Mouse (Mus musculus): ENCODE measurements around the gene Cox8b. TPM values are rescaled to one million over a fixed set of nuclear protein-coding genes. Genes with fewer than 3 reads are reported as not detected.

Gene Cox8b
- polyA plus RNA-seq, 1 experiment from 2014 or later = not detected

DNA sequence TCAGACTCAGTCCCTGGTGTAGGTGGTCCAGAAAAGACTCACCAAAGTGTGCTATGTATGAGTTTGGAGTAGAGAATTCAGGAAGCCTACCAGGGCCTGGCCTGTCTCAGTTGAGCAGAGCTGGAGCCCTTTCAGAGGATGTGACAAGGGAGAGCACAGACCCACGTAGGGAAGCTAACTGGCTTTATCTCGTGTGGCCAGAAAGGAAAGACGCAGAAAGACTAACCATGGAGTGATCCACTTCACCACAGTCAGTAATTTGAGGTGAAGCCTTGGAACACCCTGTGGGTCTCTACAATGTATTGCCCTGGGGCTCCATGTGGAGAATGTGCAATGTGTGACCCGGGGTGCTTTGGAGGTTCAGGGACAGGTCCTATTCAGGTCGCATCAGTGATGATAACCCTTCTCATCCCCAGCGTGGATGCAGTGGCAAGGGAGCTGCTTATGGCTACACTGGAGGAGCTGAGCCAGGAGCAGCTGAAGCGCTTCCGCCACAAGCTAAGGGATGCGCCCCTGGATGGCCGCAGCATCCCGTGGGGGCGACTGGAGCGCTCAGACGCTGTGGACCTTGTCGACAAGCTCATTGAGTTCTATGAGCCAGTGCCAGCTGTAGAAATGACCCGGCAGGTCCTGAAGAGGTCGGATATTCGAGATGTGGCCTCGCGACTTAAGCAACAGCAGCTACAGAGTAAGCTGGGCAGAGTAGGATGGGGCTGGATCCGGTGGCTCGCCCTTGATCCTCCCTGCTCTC is 21.2 kb upstream of the Cox8b start:
- 29% methylated on average over 22 of the region's 22 CpGs for WGBS
- no peaks in the 10 kb centered on the region for H3K36me3 ChIP-seq (ENCODE audit: control insufficient read depth, insufficient read depth, low read length)
- no peak overlapping the region for H3K9ac ChIP-seq (ENCODE audit: low read length)
- H3K4me3 ChIP-seq (ENCODE audit: low read depth, low read length) = no peak overlapping the region
- no peaks in the 10 kb centered on the region for H3K9me3 ChIP-seq (ENCODE audit: control insufficient read depth, low read length)
- ATAC-seq (replicated peaks; ENCODE audit: low FRiP score) (no peak), DNase-seq (ENCODE audit: low spot score) (no peak)
- no peak overlapping the region for H3K4me2 ChIP-seq (ENCODE audit: low read depth, low read length, severe bottlenecking)
- H3K27ac ChIP-seq (ENCODE audit: low read depth, low read length) = no peak overlapping the region
- H3K4me1 ChIP-seq (replicated peaks; ENCODE audit: control insufficient read depth, insufficient read depth, low read length) = peaks cover 6% of the 10 kb centered on the region; the same call in 1 of the 2 replicates
- peaks cover 52% of the 10 kb centered on the region for H3K27me3 ChIP-seq (ENCODE audit: control insufficient read depth, insufficient read depth, low read length)

DNA sequence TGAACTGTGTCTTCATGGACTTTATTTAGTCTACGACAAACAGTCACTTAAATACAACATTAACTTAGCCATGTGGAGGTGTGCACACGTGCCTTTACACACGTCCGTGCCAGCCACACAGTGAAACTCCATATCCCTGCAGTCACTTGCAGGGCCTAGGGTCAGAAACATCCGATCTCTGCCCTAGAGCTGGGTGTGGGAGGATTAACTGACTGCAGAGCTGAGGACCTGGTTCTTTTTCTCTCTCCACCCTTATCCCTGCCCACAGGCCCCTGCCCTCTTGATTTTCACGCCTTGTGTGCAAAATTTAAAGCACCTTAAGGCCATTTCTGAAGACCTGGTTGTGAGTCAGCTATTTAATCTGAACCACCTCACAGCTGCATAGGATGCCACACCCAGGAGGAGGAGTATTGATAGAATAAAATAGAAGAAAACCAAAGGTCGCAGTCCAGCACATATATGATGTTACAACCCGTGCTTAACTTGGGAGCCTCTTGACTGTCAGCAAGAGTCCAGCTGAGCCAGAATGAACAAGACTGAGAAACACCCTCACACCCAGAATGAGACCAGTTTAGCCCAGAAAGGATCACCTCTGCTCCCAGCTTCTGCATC is 20.3 kb upstream of the Cox8b start, which contains the start of gene Nlrp6:
Nlrp6 (plus strand) TSS at position 485 of the 612 bp plus-strand sequence.
- no peak for DNase-seq (ENCODE audit: low spot score)
- H3K27me3 ChIP-seq (ENCODE audit: control insufficient read depth, insufficient read depth, low read length) = peaks cover 52% of the 10 kb centered on the region
- no peaks in the 10 kb centered on the region for H3K9me3 ChIP-seq (ENCODE audit: control insufficient read depth, low read length)
- no peak for ATAC-seq (replicated peaks; ENCODE audit: low FRiP score)
- H3K27ac ChIP-seq (ENCODE audit: low read depth, low read length) = no peak within 1 kb of the TSS
- peaks cover 6% of the 10 kb centered on the region; the same call in 1 of the 2 replicates for H3K4me1 ChIP-seq (replicated peaks; ENCODE audit: control insufficient read depth, insufficient read depth, low read length)
- no peaks in the 10 kb centered on the region for H3K36me3 ChIP-seq (ENCODE audit: control insufficient read depth, insufficient read depth, low read length)
- 75% methylated on average over 8 of the region's 8 CpGs for WGBS
- H3K9ac ChIP-seq (ENCODE audit: low read length) = no peak within 1 kb of the TSS
- no peak within 1 kb of the TSS for H3K4me2 ChIP-seq (ENCODE audit: low read depth, low read length, severe bottlenecking)
- no peak within 1 kb of the TSS for H3K4me3 ChIP-seq (ENCODE audit: low read depth, low read length)

DNA sequence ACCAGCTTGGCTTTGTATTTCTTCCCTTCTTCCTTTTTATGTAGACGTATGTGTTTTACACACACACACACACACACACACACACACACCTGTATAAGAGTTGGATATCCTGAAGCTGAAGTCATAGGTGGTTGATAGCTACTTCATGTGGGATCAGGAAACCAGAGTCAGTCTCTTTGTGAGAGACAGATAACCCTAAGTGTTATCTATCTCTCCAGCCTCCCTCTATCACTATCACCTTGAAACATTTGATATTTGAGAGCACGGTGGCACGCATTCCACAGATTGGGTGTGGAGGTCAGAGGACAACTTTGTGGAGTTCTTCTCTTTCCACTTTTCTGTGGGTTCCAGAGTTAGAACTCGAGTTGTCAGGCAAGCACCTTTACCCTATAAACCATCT is 19.7 kb upstream of the Cox8b start:
- Histone ChIP-seq H3K4me3 (ENCODE audit: low read depth, low read length) (no peak overlapping the region), H3K27me3 (ENCODE audit: control insufficient read depth, insufficient read depth, low read length) (peaks cover 49% of the 10 kb centered on the region), H3K36me3 (ENCODE audit: control insufficient read depth, insufficient read depth, low read length) (no peaks in the 10 kb centered on the region), H3K27ac (ENCODE audit: low read depth, low read length) (no peak overlapping the region), H3K9ac (ENCODE audit: low read length) (no peak overlapping the region), H3K4me1 (replicated peaks; ENCODE audit: control insufficient read depth, insufficient read depth, low read length) (peaks cover 6% of the 10 kb centered on the region; the same call in 1 of the 2 replicates), H3K4me2 (ENCODE audit: low read depth, low read length, severe bottlenecking) (no peak overlapping the region), H3K9me3 (ENCODE audit: control insufficient read depth, low read length) (no peaks in the 10 kb centered on the region)
- DNase-seq (ENCODE audit: low spot score) (no peak), ATAC-seq (replicated peaks; ENCODE audit: low FRiP score) (no peak)
- WGBS = 80% methylated on average over 4 of the region's 4 CpGs

DNA sequence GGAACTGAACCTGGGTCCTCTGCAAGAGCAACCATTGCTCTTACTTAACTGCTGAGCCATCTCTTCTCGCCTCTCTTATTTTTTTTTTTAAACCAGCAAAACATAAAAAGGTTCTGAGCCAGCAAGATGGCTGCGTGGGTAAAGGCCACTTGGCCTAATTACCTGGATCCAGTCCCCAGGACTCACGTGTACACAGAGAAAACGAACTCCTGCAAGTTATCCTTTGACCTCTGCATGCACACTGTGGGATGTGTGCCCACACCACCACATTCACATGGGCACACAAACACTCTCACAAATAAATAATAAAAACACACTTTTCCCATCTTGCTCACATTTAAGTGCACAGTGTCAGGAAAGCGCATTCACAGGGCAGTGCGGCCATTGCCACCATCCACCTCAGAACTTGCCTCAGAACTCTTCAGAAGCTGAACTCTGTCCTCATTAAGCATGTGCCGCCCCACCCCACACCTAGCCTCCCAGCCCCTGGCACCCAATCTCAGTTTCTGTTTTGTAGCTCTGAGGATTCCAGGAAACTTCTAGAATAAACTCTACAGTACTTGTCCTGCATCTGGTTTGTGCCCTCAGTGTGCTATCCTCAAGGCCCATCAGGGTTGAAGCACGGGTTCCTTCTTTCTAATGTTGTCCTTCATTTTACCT is 13.9 kb upstream of the Cox8b start:
- Histone ChIP-seq H3K4me2 (ENCODE audit: low read depth, low read length, severe bottlenecking) (no peak overlapping the region), H3K4me3 (ENCODE audit: low read depth, low read length) (no peak overlapping the region), H3K27ac (ENCODE audit: low read depth, low read length) (no peak overlapping the region), H3K9ac (ENCODE audit: low read length) (no peak overlapping the region), H3K27me3 (ENCODE audit: control insufficient read depth, insufficient read depth, low read length) (peaks cover 2% of the 10 kb centered on the region; the same call in 1 of the 2 replicates), H3K36me3 (ENCODE audit: control insufficient read depth, insufficient read depth, low read length) (no peaks in the 10 kb centered on the region), H3K9me3 (ENCODE audit: control insufficient read depth, low read length) (no peaks in the 10 kb centered on the region), H3K4me1 (replicated peaks; ENCODE audit: control insufficient read depth, insufficient read depth, low read length) (no peaks in the 10 kb centered on the region)
- DNase-seq (ENCODE audit: low spot score) = no peak
- WGBS = 84% methylated on average over 8 of the region's 8 CpGs
- no peak for ATAC-seq (replicated peaks; ENCODE audit: low FRiP score)

DNA sequence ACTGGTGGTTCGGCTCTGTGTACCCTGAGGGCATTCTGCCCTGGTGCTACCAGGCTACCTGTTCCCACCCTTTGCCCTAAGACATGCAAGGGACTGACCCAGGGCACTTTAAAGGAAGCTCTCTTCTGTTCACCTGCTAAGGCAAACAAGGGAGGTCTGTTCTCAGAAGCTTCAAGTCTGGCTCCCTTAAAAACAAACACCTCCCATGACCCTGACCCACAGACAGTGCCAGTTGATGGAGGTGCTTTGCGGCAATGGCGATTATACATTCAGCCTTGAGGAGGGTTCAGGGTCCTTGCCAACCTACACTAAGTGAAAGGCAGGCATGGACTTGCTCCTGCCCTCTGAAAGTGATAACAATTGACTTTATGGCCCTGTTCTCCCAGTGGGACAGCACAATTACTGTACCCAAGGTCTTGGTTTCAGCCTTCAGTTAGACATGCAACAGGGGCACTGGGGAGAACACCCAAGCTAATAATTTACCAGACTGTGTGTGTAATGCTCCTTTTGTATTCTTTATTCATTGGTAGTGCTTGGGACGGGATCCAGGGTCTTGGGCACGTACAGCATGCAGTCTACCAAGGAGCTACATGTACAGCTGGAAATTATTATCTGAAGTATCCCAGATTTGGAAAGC is 12.7 kb upstream of the Cox8b start:
- no peaks in the 10 kb centered on the region for H3K9me3 ChIP-seq (ENCODE audit: control insufficient read depth, low read length)
- H3K4me3 ChIP-seq (ENCODE audit: low read depth, low read length) = no peak overlapping the region
- H3K27ac ChIP-seq (ENCODE audit: low read depth, low read length) = no peak overlapping the region
- peaks cover 3% of the 10 kb centered on the region; the same call in 1 of the 2 replicates for H3K4me1 ChIP-seq (replicated peaks; ENCODE audit: control insufficient read depth, insufficient read depth, low read length)
- DNase-seq (ENCODE audit: low spot score) = no peak
- no peak overlapping the region for H3K9ac ChIP-seq (ENCODE audit: low read length)
- ATAC-seq (replicated peaks; ENCODE audit: low FRiP score) = no peak
- no peaks in the 10 kb centered on the region for H3K36me3 ChIP-seq (ENCODE audit: control insufficient read depth, insufficient read depth, low read length)
- no peaks in the 10 kb centered on the region for H3K27me3 ChIP-seq (ENCODE audit: control insufficient read depth, insufficient read depth, low read length)
- WGBS = 84% methylated on average over 5 of the region's 5 CpGs
- H3K4me2 ChIP-seq (ENCODE audit: low read depth, low read length, severe bottlenecking) = no peak overlapping the region

DNA sequence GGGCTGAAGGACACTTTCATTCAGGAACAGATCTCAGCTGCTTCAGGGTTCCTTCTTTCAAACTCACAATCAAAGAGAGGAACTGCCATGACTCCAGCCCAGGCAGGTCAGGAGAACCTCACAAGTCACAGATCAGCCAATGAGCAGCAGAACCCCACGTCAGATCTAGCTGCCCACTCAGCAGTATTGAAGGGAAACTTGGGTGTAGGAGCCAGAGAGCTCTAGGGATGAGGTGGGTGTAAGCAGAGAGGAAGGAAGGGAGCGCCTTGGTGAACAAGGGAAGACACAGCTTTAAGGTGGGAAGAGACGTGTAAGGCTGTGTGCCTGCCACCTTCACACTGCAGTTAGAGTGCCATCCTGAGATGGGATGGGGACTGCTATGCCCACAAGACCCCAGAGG is 12.0 kb upstream of the Cox8b start:
- Histone ChIP-seq H3K9ac (ENCODE audit: low read length) (no peak overlapping the region), H3K36me3 (ENCODE audit: control insufficient read depth, insufficient read depth, low read length) (no peaks in the 10 kb centered on the region), H3K4me1 (replicated peaks; ENCODE audit: control insufficient read depth, insufficient read depth, low read length) (peaks cover 3% of the 10 kb centered on the region; the same call in 1 of the 2 replicates), H3K27ac (ENCODE audit: low read depth, low read length) (no peak overlapping the region), H3K27me3 (ENCODE audit: control insufficient read depth, insufficient read depth, low read length) (no peaks in the 10 kb centered on the region), H3K4me3 (ENCODE audit: low read depth, low read length) (no peak overlapping the region), H3K4me2 (ENCODE audit: low read depth, low read length, severe bottlenecking) (no peak overlapping the region), H3K9me3 (ENCODE audit: control insufficient read depth, low read length) (no peaks in the 10 kb centered on the region)
- DNase-seq (ENCODE audit: low spot score) (no peak), ATAC-seq (replicated peaks; ENCODE audit: low FRiP score) (no peak)
- 64% methylated on average over 3 of the region's 3 CpGs for WGBS

DNA sequence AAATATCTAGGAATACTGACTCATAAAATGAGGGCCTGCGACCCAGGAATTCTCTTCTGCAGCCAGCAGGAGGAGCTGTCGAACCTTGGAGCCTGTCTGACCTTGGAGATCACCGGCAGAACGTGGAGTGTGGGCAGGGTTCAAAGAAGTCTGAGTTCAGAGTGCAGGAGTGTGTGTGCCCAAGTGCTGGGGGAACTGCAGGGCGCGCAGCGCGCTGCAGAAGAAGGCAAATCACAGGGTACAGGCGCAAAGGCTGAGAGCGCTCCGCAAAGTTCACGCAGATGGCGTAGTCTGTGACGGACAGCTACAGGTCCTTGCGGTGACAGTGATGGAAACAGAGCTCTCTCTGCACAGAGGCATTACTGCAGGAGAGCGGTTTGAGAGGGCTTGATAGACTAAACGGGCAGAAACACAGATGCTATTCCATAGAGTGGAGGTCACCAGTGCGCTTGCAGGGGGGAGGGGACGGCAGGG is 8.4 kb upstream of the Cox8b start:
- Histone ChIP-seq H3K36me3 (ENCODE audit: control insufficient read depth, insufficient read depth, low read length) (no peaks in the 10 kb centered on the region), H3K4me1 (replicated peaks; ENCODE audit: control insufficient read depth, insufficient read depth, low read length) (peaks cover 3% of the 10 kb centered on the region; the same call in 1 of the 2 replicates), H3K9ac (ENCODE audit: low read length) (peak overlapping the region; percentile 39; the same call in 1 of the 2 replicates), H3K9me3 (ENCODE audit: control insufficient read depth, low read length) (no peaks in the 10 kb centered on the region), H3K27ac (ENCODE audit: low read depth, low read length) (no peak overlapping the region), H3K4me3 (ENCODE audit: low read depth, low read length) (peak overlapping the region; percentile 29), H3K4me2 (ENCODE audit: low read depth, low read length, severe bottlenecking) (peak overlapping the region; percentile 81), H3K27me3 (ENCODE audit: control insufficient read depth, insufficient read depth, low read length) (no peaks in the 10 kb centered on the region)
- DNase-seq (ENCODE audit: low spot score) = peak; percentile 88
- peak; percentile 86 for ATAC-seq (replicated peaks; ENCODE audit: low FRiP score)
- under 1% methylated on average over 19 of the region's 19 CpGs for WGBS

DNA sequence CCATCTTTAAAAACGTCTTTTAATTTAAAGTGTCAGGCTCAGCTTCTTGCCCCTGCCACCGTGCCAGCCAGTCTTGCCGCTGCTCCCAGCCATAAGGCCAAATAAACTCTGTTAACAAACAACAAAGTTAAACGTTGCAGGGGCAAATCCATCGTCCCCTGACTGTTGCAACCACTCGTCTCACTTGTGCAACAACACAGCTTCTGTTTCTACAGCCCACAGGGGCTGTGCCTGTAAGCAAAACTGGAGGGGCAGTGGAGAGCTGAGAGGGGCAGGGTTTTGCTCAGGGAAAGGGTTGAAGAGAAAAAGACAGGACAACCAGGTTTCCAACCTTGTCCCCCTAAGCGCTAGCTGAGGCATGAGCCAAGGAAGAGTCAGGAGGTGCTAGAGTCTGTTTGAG is 7.9 kb upstream of the Cox8b start:
- Histone ChIP-seq H3K27me3 (ENCODE audit: control insufficient read depth, insufficient read depth, low read length) (no peaks in the 10 kb centered on the region), H3K4me3 (ENCODE audit: low read depth, low read length) (no peak overlapping the region), H3K4me2 (ENCODE audit: low read depth, low read length, severe bottlenecking) (no peak overlapping the region), H3K4me1 (replicated peaks; ENCODE audit: control insufficient read depth, insufficient read depth, low read length) (peaks cover 3% of the 10 kb centered on the region; the same call in 1 of the 2 replicates), H3K9ac (ENCODE audit: low read length) (no peak overlapping the region), H3K27ac (ENCODE audit: low read depth, low read length) (no peak overlapping the region), H3K36me3 (ENCODE audit: control insufficient read depth, insufficient read depth, low read length) (no peaks in the 10 kb centered on the region), H3K9me3 (ENCODE audit: control insufficient read depth, low read length) (no peaks in the 10 kb centered on the region)
- WGBS = 52% methylated on average over 7 of the region's 7 CpGs
- no peak for DNase-seq (ENCODE audit: low spot score)
- ATAC-seq (replicated peaks; ENCODE audit: low FRiP score) = no peak
